Mouse (Mus musculus) forebrain, embryonic 14.5 days (tissue): ENCODE results near the gene Ccdc187. TPM values are rescaled to one million over a fixed set of nuclear protein-coding genes. Genes with fewer than 3 reads are reported as not detected.
A peak's percentile ranks its signal among the peaks of the same experiment; 100 is the strongest.

Experiments
- ATAC-seq: fragments of 200-750 bp; cut with Nextera tagmentation; 2 replicates; pipeline ENCODE4 v1.8.0; 2017; ENCODE audit warnings: mild to moderate bottlenecking, moderate library complexity
- DNase-seq: peaks from one replicate; pipeline ENCODE4 v3.0.0-alpha.2; 2015; ENCODE audit warnings: low spot score
- H3K27ac ChIP-seq: fragments of 300-500 bp; sonication (generic); 2 replicates; pipeline ENCODE4 v1.5.1; 2014; ENCODE audit warnings: low read depth, mild to moderate bottlenecking, control low read depth, low read length, moderate library complexity
- H3K27me3 ChIP-seq: fragments of 300-500 bp; sonication (generic); replicated peaks from 2 replicates; pipeline ENCODE4 v1.6.1; 2014; ENCODE audit warnings: low read length, control low read depth, mixed read lengths; ENCODE audit not compliant: control insufficient read depth, insufficient read depth
- H3K36me3 ChIP-seq: fragments of 300-500 bp; sonication (generic); 2 replicates; pipeline ENCODE4 v1.6.1; 2014; ENCODE audit warnings: low read length, control low read depth; ENCODE audit not compliant: control insufficient read depth, insufficient read depth
- H3K4me1 ChIP-seq: fragments of 300-500 bp; sonication (generic); 2 replicates; pipeline ENCODE4 v1.6.1; 2014; ENCODE audit warnings: antibody characterized with exemption, low read length, control low read depth; ENCODE audit not compliant: control insufficient read depth, insufficient read depth
- H3K4me2 ChIP-seq: fragments of 300-500 bp; sonication (generic); 2 replicates; pipeline ENCODE4 v1.6.1; 2014; ENCODE audit warnings: mild to moderate bottlenecking, control low read depth, low read length
- H3K4me3 ChIP-seq: fragments of 300-500 bp; sonication (generic); 2 replicates; pipeline ENCODE4 v1.5.1; 2014; ENCODE audit warnings: low read depth, low read length, control low read depth
- H3K9ac ChIP-seq: fragments of 300-500 bp; sonication (generic); 2 replicates; pipeline ENCODE4 v1.6.1; 2014; ENCODE audit warnings: mild to moderate bottlenecking, low read length, control low read depth, moderate library complexity
- H3K9me3 ChIP-seq: fragments of 300-500 bp; sonication (generic); replicated peaks from 2 replicates; pipeline ENCODE4 v1.6.1; 2016; ENCODE audit warnings: low read length, control low read depth, mixed read lengths; ENCODE audit not compliant: control insufficient read depth
- WGBS: fragments of 180-500 bp; shearing (Covaris S2); extraction: QIAGEN DNeasy Blood & Tissue Kit; methylation state at CpG from one replicate; pipeline ENCODE4 v1.1.7; 2014; 5-methylcytosine and 5-hydroxymethylcytosine counted together
- polyA plus RNA-seq: library from polyadenylated mRNA; unstranded; fragments of >200 nt; fragmentation: Nextera tagmentation; extraction: Ambion mirVana; gene quantifications from 2 replicates; pipeline ENCODE4 v1.2.1, GENCODE M21; 2014

Ccdc187 gene
- polyA plus RNA-seq, 1 experiment from 2014 or later = 0.17 TPM

GRCm38 (mm10) chr2:26201926-26202848 lies 92.2 kb downstream of the Ccdc187 start:
- peaks cover 13% of the 10 kb centered on the region; the same call in 1 of the 2 replicates for H3K4me1 ChIP-seq
- H3K36me3 ChIP-seq = no peaks in the 10 kb centered on the region
- 0 out of 2 replicates have a peak overlapping the region, but pooled peaks have one; percentile 8 for H3K4me3 ChIP-seq
- peaks cover 96% of the 10 kb centered on the region for H3K27me3 ChIP-seq
- peak overlapping the region; percentile 26; the same call in 1 of the 2 replicates for H3K4me2 ChIP-seq
- H3K9me3 ChIP-seq = no peaks in the 10 kb centered on the region
- WGBS = under 1% methylated on average over 72 of the region's 77 CpGs
- no peak overlapping the region for H3K9ac ChIP-seq
- ATAC-seq = no peak
- H3K27ac ChIP-seq = no peak overlapping the region
- DNase-seq = peak; percentile 17

GRCm38 (mm10) chr2:26198488-26198887 lies 95.9 kb downstream of the Ccdc187 start:
- Histone ChIP-seq H3K9ac (no peak overlapping the region), H3K4me1 (peaks cover 12% of the 10 kb centered on the region), H3K27me3 (peaks cover 73% of the 10 kb centered on the region), H3K27ac (no peak overlapping the region), H3K4me3 (no peak overlapping the region), H3K9me3 (no peaks in the 10 kb centered on the region), H3K4me2 (no peak overlapping the region), H3K36me3 (no peaks in the 10 kb centered on the region)
- WGBS = 5% methylated on average over 10 of the region's 10 CpGs
- DNase-seq = no peak
- no peak for ATAC-seq

- peak; percentile 69 for DNase-seq
- Histone ChIP-seq H3K9ac (no peak overlapping the region), H3K4me3 (no peak overlapping the region), H3K27me3 (peaks cover 36% of the 10 kb centered on the region), H3K9me3 (no peaks in the 10 kb centered on the region), H3K27ac (no peak overlapping the region), H3K4me1 (peaks cover 7% of the 10 kb centered on the region), H3K36me3 (no peaks in the 10 kb centered on the region), H3K4me2 (no peak overlapping the region)
- 4% methylated on average over 7 of the region's 7 CpGs for WGBS
- peak; percentile 52; the same call in 1 of the 2 replicates for ATAC-seq
Measured at GRCm38 (mm10) chr2:26194552-26195339, 99.6 kb downstream of the Ccdc187 start.

Other genes starting within 250 kb of the Ccdc187 start
- 6.1 and 11.8 TPM in 2 replicates for gene Nacc2, start 171.3 kb downstream of the Ccdc187 start, polyA plus RNA-seq
- gene Lhx3, start 86.3 kb downstream of the Ccdc187 start, polyA plus RNA-seq = not detected in 2 replicates
- gene Qsox2, start 57.0 kb downstream of the Ccdc187 start, polyA plus RNA-seq = 10.6 and 12.2 TPM in 2 replicates
- gene Gpsm1, start 21.0 kb upstream of the Ccdc187 start, polyA plus RNA-seq = 56.0 and 63.6 TPM in 2 replicates
- gene Dnlz, start 57.6 kb upstream of the Ccdc187 start, polyA plus RNA-seq = 28.8 and 33.1 TPM in 2 replicates
- 0.22 and 1.1 TPM in 2 replicates for gene Card9, start 66.4 kb upstream of the Ccdc187 start, polyA plus RNA-seq
- gene Snapc4, start 86.1 kb upstream of the Ccdc187 start, polyA plus RNA-seq = 15.7 and 27.1 TPM in 2 replicates
- 149 and 152 TPM in 2 replicates for gene Entr1, start 94.8 kb upstream of the Ccdc187 start, polyA plus RNA-seq
- gene Pmpca, start 94.8 kb upstream of the Ccdc187 start, polyA plus RNA-seq = 70.1 and 72.6 TPM in 2 replicates
- gene Inpp5e, start 114.6 kb upstream of the Ccdc187 start, polyA plus RNA-seq = 13.9 and 16.2 TPM in 2 replicates
- gene Sec16a, start 150.7 kb upstream of the Ccdc187 start, polyA plus RNA-seq = 23.4 and 24.6 TPM in 2 replicates
- 30.3 and 32.3 TPM in 2 replicates for gene Notch1, start 222.1 kb upstream of the Ccdc187 start, polyA plus RNA-seq